Mouse (Mus musculus) right cerebral cortex, adult 2 months (tissue): ENCODE measurements around the gene Hoxc12.

Source experiments
- DNase-seq, 2 experiments: peaks; one replicate each; pipeline ENCODE4 v3.0.0; 2021 to 2022; ENCODE audit warnings: low spot score in 2 of 2

Gene Hoxc12

DNA sequence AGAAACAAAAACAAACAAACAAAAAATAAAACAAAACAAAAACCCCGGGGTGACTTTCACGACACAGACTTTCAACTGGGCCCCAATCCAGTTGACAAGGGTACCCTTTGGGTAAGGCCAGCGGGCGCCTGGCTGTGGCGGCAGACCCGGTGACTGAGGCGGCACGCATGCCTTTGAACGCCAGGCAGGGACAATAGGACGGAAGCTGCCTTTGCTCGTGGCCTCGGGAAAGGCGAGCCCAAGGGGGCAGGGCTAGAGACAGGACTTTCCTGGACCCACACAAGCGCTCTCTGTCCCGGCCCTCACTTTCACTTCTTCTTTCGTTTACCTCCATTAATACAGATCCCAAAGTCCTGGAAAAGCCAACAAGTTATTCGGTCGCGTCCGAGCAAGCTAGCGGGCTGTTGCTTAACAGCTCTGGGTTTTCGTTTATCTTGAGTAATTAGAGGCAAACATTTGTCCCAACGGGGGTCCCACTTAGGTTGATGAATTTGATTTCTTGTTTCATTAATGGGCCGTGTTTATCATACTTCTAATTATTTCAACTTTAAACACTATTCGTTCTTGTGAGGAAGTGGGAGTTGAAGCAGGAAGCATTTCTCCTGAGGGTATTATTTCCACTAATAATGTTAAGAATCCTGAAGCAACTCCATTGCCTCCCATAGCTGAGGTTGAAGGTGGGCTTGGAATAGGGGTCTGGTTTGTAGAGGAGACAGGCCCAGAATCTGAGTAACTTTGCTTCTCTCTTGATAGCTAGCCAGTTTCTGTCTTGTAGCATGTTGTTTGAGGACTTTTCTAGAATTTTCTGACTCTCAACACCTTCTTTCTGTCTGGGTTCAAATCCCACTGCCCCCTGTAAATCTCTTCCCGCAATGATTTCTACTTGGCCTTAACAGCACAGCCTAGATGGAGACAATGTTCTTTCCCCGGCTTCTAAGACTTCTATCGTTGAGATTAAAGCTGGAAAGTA lies 27.4 kb downstream of the Hoxc12 start:
- DNase-seq: no peak

DNA sequence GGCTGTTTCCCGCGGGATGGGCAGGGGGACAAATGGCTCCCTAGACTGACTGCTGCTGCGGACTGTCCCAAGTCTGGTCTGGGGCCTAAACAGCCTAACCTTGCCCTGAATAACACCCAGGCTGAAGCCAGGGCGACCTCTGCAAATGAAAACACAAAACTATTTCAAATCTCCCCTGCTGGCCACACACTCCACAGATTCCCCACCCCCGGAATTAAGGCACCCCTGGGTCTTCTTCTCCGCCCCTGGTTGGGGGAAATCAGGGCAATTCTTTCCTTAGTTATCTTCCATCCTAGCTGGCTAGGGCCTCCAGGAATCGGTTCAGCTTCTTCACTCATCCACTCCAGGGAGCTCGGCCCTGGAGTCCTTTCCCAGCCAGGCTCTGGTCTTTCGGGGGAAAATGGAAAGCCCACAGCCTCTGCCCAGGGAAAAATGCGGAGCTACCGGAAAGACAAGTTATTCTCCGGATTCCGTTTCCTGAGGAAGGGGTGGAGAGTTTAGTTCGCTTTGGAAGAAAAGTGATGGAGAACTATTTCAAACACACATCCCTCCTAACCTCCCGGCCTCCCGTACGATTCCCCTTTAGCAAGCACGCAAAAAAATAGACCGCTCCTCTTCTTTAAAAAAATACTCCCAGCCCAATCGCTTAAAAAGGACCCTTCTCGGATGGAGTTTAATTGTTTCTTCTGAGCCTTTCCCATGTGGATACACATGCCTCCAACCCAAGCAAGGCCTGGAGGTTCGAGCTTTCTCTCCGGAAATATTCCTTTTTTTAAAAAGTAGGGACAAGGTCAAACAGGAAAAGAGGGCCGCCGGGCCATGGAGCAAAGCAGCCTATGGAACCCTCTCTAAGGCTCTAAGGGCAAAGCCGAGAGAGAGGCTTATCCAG lies 28.7 kb downstream of the Hoxc12 start:
- DNase-seq: no peak

DNA sequence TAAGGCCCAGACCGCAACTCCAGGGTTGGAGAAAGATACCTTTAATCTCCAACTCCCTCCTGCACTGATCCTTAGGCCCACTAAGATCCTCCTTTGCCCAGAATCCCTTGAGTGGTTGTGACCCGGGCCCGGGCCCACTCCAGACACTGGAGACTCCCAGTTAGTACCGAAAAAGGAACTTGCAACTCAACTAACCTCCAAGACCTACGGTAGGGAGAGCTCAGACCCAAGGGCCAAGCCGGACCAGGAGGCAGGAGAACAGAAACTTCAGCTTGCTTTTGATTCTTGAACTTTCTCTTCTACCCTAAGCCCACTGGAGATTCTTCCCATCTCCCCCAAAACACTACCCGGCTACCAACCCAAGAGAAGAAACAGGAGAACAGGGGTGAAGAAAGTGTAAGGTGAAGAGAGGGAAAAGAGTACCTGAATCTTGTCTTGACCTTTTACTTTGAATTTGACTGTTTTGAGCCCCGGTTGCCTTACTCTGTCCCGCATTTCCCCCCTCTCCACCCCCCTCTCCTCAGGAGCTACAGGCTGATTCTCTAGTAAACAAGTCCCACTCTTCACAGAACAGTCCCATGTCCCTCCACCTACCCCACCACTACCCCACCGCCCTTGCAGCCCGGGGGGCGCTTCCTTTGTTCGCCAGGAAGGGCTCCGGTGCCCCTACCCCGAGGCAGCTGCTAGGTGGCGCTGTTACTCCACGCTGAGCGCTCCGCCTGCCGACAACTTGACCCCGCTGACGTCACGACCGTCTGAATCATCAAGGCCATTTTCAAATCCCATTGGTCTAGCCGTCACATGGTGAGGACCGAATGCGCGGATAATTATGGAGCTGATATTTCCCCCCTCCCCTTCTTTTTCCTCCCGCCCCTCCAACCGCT lies 29.6 kb downstream of the Hoxc12 start:
- DNase-seq: no peak

DNA sequence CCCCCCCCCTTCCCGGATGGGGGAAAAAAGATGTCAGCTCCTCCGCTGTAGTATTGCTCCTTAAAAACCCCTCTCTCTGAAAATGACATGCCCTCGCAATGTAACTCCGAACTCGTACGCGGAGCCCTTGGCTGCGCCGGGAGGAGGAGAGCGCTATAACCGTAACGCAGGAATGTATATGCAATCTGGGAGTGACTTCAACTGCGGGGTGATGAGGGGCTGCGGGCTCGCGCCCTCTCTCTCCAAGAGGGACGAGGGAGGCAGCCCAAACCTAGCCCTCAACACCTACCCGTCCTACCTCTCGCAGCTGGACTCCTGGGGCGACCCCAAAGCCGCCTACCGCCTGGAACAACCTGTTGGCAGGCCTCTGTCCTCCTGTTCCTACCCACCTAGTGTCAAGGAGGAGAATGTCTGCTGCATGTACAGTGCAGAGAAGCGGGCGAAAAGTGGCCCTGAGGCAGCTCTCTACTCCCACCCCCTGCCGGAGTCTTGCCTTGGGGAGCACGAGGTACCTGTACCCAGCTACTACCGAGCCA lies 30.3 kb downstream of the Hoxc12 start, which contains the start of gene Hoxc10:
TSS of gene Hoxc10 (plus strand) at position 21 of the 536 bp plus-strand sequence.
- no peak for DNase-seq

DNA sequence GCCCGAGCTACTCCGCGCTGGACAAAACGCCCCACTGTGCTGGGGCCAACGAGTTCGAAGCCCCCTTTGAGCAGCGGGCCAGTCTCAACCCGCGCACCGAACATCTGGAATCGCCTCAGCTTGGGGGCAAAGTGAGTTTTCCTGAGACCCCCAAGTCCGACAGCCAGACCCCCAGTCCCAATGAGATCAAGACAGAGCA lies 30.7 kb downstream of the Hoxc12 start, which contains the start of gene Hoxc5:
TSS of gene Hoxc5 (plus strand) at position 132 of the 199 bp plus-strand sequence.
- DNase-seq: no peak

DNA sequence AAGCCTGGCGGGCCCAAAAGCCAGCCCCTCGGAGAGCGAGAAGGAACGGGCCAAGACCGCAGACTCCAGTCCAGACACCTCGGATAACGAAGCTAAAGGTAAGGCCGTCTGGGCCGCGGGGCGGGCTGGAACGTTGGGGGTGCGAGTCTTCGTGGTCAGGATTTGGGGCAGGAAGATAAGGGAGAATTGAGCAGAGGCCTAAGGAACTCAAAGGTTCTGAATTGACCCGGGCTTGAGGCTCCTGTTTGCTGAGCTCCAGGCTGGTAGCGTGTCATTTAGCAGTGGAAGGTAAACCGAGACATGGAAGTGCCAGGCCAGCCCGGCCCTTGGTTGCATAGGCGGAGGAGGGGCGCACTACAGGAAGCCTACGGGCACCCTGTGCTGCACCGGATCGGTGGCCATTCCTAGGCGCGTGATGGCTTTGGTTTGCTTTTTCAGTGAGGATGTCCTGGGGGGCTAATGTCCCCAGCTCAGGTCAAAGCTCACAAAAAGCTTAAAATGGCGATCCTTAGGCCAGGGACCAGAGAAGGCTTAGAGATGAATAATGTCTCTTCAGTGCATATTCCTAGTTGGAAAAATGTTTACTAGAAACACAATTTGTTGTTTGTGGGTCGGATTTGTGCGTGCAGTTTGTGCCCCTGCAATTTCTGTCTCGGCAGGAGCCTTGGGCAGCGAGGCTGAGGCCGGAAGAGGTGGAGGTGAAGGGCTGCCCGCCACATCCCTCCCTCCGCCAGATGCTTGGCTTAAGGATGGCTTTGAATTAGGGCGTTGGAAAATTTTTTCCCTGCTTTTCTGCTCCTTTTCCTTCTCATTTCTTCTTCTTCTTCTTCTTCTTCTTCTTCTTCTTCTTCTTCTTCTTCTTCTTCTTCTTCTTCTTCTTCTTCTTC lies 31.2 kb downstream of the Hoxc12 start:
- DNase-seq: no peak

DNA sequence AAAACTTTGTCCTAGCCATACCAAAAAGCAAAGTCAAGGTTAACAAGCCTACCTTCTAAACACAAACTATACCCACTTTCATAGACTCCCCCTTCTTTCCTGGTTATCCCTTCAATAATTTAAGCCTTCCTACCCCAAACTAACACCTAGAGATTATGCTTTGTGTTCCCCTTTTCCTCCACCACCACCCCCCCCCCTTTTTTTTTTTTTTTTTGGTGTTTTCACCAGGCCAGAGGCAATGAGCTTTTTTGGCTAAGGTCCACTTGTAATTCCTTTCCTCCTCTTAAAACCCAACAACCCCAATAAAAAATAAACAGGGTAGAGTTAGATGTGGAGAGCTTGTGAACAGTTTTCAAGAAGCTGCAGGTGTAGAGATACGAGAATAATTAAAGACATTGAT lies 32.7 kb downstream of the Hoxc12 start:
- no peak for DNase-seq

DNA sequence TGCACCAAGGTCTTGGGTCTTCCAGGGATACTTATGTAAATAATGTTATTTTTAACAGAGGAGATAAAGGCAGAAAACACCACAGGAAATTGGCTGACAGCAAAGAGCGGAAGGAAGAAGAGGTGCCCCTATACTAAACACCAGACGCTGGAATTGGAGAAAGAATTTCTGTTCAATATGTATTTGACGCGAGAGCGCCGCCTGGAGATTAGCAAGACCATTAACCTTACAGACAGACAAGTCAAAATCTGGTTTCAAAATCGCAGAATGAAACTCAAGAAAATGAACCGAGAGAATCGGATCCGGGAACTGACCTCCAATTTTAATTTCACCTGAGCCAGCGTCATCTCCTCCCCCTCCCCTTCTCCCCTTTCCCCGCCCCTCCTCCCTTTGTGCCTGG lies 34.2 kb downstream of the Hoxc12 start:
- no peak for DNase-seq

DNA sequence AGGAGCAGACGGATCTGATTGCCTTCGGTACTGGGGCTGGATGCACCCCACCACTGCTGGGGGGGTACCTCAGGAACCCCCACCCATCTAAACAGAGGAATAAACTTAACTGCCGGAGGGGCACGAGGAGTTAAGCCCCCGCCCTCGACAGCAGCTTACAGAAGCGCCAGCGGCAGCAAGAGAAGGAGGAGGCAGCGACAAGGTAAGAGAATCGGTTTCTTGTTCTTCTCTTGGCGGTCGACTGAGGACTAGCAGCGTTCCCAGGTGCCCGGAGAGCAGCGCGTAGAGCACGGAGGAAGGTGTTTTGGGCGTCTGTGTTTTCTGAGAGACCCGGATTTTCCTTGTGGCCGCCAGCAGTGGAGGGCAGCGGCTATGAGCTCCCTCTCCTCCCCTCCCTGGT lies 35.7 kb downstream of the Hoxc12 start:
- DNase-seq: no peak

DNA sequence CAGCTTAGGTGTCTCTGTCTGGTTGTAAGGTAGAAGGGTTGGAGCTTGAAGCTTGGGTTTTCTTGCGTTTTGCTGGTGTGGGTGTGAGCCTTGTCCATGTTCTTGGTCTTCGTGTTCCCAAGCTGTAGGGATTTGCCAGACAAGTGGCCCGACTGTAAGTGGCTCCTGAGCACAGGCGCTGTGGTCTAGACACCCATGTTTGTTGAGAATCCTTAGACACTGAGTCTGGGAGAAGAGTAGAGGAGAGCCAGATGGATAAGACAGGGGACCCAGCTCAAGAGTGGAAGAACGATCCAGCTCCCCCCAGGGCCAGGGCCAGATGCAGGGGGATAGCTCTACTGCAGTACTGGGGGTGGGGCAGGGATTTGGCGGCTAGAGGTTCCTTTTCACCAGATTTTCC lies 36.2 kb downstream of the Hoxc12 start:
- no peak for DNase-seq

DNA sequence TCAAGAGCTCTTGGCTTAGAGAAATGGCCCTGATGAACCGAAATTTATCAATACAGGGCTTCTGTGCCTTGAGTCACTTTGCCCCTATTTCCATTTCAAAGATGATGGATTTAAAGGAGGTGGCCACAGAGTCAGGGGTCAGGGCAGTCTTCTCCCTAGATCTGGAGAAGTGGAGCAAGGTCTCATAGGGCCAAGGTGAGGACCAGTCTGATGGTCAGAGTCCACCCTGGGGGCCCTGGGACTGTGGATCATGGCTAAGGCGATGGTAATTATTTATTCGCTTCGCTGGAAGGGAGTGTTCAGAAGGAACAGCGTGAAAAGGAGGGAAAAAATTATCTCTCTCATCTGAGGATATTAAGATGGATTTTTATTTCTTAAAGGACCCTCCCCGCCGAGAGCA lies 38.5 kb downstream of the Hoxc12 start:
- no peak for DNase-seq

DNA sequence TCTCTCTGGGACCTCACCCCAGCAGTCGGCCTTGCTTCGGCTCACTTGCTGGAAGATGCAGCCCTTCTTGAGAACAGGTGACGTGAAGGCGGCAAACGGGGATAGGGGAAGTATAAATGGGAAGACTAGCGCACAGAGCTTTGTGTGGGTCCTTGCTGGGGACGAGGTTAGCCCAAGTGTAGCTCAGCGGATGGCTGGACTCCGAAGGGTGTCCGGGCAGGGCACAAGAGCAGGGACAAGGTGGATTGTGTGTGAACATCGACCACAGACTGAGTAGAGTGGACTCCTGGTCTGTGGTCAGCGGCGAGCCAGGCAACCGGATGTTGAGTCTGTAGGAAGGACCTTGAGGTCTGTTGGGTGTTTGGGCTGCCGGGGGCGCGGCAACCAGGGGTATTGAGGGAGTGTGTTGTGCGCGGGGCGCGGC lies 39.1 kb downstream of the Hoxc12 start:
- no peak for DNase-seq

DNA sequence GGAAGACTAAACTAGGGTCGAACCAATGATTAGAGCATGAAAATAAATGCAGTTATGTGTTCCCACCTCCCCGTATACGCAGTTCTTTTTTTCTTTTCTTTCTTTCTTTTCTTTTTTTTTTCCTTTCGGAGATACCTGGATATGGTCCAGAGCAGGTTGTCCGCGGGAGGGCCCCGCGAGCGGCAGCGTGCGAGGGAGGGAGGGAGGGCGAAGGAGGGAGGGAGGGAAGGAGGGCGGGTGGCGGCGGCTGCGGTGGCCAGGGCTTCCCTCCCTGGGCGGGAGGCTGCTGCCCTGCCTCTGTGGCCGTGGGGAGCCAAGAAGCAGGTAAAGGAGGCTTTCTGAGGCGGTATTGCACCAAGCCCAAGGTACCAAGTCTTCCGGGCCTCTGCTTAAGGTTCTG lies 39.6 kb downstream of the Hoxc12 start, which contains the start of gene Hoxc9:
TSS of gene Hoxc9 (plus strand) at position 269 of the 400 bp plus-strand sequence.
- no peak for DNase-seq

DNA sequence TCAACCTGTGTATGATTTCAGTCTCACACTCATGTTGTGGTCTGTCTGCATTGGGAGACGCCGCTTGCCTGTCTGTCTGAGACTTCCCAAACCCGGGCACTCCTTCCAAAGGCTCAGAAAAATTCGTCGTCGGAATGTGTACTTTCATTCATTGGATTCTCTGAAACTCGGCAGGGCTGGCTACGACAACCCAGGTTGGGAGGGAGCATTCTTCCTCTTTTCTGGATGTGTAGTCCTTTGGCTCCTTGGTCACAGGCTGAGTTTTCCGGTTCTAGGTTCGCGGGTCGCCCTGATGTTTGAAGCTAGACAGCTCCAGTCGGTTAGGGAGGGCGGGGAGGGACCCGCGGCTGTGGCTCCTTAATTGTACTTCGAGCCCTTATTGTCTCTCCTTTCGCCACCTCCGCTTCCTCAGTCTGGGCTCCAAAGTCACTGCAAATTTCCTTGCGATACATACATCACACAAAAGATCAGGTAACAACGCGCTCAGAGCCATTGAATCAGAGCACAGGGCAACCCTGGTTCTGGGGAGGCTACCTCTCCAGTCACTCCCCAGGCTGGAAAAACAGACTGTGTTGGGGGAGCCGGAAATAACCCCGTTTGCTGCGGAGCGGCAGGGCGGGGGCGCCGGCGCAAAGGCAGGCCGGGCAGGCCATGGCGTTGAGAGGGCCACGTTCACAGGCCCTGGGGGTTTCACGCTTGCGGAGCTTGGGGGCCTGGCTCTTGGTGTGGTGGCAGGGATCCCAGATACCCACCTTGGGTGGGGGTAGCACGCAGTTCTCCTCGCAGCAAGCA lies 40.3 kb downstream of the Hoxc12 start:
- no peak for DNase-seq

DNA sequence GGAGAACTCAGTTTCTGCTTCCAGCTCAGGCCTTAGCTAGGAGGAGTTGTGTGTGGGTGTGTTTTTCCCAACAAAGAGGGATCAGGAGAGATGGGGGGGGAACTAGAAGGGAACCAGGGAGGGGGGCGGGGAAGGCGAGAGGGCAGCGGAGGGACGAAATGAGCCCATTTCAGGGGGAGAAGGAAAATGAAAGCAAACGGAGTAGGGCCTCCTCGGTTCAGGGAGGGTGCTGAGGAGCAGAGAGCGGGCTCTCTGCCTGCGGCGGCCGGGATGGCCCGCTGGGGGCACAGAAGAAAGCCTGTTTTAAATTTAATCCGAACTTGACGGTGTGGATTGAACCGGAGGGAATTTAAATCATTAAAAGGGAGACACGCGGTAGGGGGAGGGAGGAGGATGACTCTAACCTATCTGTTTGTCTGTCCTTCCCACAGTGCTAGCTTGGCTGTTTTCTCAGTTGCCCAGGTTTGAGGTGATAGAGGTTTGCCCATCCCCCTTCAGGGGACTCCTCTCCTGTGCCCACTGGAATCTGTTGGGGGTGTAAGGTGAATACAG lies 40.9 kb downstream of the Hoxc12 start:
- DNase-seq: no peak

DNA sequence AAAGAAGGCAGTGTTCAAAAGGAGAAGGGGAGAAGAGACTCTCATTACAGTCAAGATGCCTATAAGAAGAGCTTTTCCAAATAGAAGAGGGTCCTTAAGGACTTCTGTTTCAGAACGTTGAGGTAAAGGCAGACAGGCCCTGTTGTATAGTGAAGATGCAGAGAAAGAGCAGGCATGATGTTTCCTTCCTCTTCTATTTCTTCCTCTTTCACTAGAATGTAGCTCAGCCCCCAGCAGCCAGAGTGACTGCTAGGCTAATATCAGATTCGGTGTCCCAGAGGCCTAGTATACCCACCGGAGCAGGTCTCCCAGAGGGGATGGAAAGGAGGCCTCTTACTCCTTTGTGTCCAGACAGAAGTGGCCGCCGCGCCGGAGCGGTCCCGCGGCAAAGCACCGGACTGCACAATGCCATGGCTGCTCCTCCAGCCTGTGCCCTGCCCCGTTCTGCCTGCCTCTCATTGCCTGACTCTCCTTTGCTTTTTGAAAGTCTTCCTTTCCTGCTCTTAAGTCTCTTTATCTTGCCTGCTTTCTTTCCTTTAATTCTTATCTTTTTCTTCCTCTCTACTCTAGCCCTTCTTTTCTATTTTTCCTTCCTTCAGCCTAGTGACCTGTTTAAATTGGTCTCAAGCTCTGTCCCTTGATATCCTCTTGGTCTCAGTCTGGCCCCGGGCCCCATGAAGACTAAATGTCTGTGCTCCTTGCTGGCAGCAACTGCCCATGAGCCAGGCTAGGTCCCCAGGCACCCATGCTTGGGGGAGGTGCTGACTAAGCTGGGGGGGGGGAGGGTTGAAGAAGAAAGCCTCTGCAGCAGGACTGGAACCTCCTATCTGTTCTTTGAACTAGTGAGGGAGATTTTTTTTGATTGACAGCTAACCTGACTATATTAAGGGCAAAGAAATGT lies 42.3 kb downstream of the Hoxc12 start:
- no peak for DNase-seq

DNA sequence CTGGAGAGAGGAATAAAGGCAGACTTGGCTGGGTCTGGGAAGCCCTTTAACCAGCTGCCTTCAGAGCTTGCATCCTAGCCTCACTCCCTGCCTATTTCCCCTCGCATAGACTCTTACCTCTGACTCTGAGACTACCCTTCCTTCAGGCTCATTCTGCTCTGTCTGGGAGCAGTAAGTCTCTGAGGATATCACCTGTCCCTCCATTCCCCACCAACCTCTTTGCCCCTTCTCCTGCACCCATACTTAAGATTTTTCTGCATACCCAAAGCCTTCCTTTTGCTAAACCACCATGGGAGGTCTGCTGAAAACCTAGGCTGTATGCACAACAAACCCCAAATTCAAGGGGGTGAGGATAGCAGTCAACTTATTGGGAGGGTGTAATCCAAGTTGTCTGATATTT lies 43.4 kb downstream of the Hoxc12 start:
- no peak for DNase-seq

DNA sequence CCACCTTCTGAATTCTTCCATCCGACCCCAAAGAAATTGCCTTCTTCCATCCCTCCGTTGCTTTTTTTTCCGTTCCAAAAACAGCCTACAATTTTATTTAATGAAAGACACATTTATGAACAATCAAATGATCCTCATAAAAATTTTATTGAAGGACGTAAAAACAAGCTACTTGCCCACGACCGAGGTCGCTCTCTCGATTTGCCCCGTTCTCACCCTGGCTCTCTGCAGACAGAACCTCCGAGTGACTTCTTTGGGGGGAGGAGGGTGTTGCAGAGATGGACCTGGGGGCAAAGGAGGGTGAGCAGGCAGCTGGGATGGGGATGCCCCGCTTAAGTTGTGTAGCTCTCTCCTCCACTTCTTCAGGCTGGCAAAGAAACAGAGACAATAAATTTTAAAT lies 43.8 kb downstream of the Hoxc12 start:
- DNase-seq: no peak
